ENCODE assay signal across 8 mouse cellular contexts in genomic region chr1:79858389-79858994, GRCm38 (mm10). TPM values are rescaled to one million over a fixed set of nuclear protein-coding genes. Genes with fewer than 3 reads are reported as not detected.
A peak's percentile ranks its signal among the peaks of the same experiment; 100 is the strongest.
DNase-seq lines count a peak whose midpoint lies in the region; ATAC-seq lines count a peak whose summit lies in the region.

No protein-coding gene starts in this region.

- peak; percentile 22 to 59 for DNase-seq in adrenal gland, adult (ENCODE audit: inconsistent age in 2 of 2, low spot score in 1 of 2)
- DNase-seq in adrenal gland, postnatal 4 days (ENCODE audit: low spot score in 2 of 2) = no peak
- DNase-seq in urinary bladder, postnatal 25 days (ENCODE audit: low spot score) = peak; percentile 16
- no peak for DNase-seq in urinary bladder, adult 2 months (ENCODE audit: low spot score)
- peak; percentile 32 for DNase-seq in lung, postnatal 14 days
- peak; percentile 36 for DNase-seq in right cerebral cortex, postnatal 25 days

- ATAC-seq in granulocyte monocyte progenitor cell, adult 5-6 weeks (replicated peaks; ENCODE audit: poor library complexity, severe bottlenecking) = peak; percentile 45
- ATAC-seq in kidney, embryonic 15.5 days (replicated peaks; ENCODE audit: low FRiP score) = peak; percentile 83

- WGBS in kidney, embryonic 15.5 days = under 1% methylated on average over 41 of the region's 76 CpGs

- H3K36me3 ChIP-seq in kidney, embryonic 15.5 days = no peaks in the 10 kb centered on the region

- H3K27me3 ChIP-seq in kidney, embryonic 15.5 days = no peaks in the 10 kb centered on the region

- peaks cover 30% of the 10 kb centered on the region for H3K4me1 ChIP-seq in kidney, embryonic 15.5 days

- H3K9ac ChIP-seq in kidney, embryonic 15.5 days = peak overlapping the region; percentile 65

- peak overlapping the region; percentile 69 for H3K4me3 ChIP-seq in kidney, embryonic 15.5 days (replicated peaks)

- H3K9me3 ChIP-seq in kidney, embryonic 15.5 days (replicated peaks) = no peaks in the 10 kb centered on the region

- no peak overlapping the region for H3K27ac ChIP-seq in kidney, embryonic 15.5 days

- peak overlapping the region; percentile 81 for H3K4me2 ChIP-seq in kidney, embryonic 15.5 days

RNA-seq across cellular contexts. Expression of gene Serpine2, which starts 2.5 kb away (rescaled TPM):
- total RNA-seq in adrenal gland, postnatal 4 days (2021) = 10 to 100 TPM; 20.1 to 31.4 TPM
- polyA plus RNA-seq in urinary bladder, adult 2 months (2012; rRNA removed) = 12.7 and 15.7 TPM in 2 replicates
- 16.0 and 32.9 TPM in 2 replicates for total RNA-seq in granulocyte monocyte progenitor cell, adult 5-6 weeks (2014; fragmentation: Nextera tagmentation)
- 40.2 and 41.1 TPM in 2 replicates for total RNA-seq in granulocyte monocyte progenitor cell, adult 5-6 weeks (2017)
- 139 and 181 TPM in 2 replicates for polyA plus RNA-seq in kidney, embryonic 15.5 days (2015; fragmentation: Nextera tagmentation; extraction: Ambion mirVana)

Comparison
In these comparisons a context has a peak if more than half of its experiments do, and no peak if none do; other contexts are left out.
1. DNase-seq: peak in adrenal gland, adult (2 of 2), urinary bladder, postnatal 25 days (single experiment), lung, postnatal 14 days (single experiment) and right cerebral cortex, postnatal 25 days (single experiment); none in adrenal gland, postnatal 4 days (0 of 2) and urinary bladder, adult 2 months (single experiment).